Mouse (Mus musculus) olfactory bulb, adult 2 months (tissue): ENCODE data around the gene Kif19a.

Source experiments
- CTCF ChIP-seq: fragments of 200-500 bp; IDR thresholded peaks from 2 replicates; pipeline ENCODE4 v1.5.1; 2012; ENCODE audit warnings: low read depth, mild to moderate bottlenecking, low read length, moderate library complexity; ENCODE audit not compliant: insufficient read depth
- POLR2A ChIP-seq: fragments of 200-500 bp; IDR thresholded peaks from 2 replicates; pipeline ENCODE4 v1.6.1; 2012; ENCODE audit warnings: mild to moderate bottlenecking, low read depth, low read length, moderate library complexity; ENCODE audit not compliant: insufficient read depth

- no peak for TF ChIP-seq CTCF
- no peak for TF ChIP-seq POLR2A
Observed at GRCm38 (mm10) chr11:114728333-114728732, 36.9 kb upstream of the Kif19a start.
